Mouse (Mus musculus) heart, embryonic 10.5 days (tissue): ENCODE measurements around the gene Chtf18. TPM values are rescaled to one million over a fixed set of nuclear protein-coding genes. Genes with fewer than 3 reads are reported as not detected.

Experiments used
- DNase-seq: peaks from one replicate; pipeline ENCODE4 v3.0.0-alpha.2; 2017; ENCODE audit warnings: low spot score
- H3K27ac ChIP-seq: fragments of 300-500 bp; sonication (generic); 2 replicates; pipeline ENCODE4 v1.5.1; 2016; ENCODE audit warnings: mild to moderate bottlenecking
- H3K27me3 ChIP-seq: fragments of 300-500 bp; sonication (generic); 2 replicates; pipeline ENCODE4 v1.6.1; 2016; ENCODE audit warnings: mild to moderate bottlenecking; ENCODE audit not compliant: poor library complexity, insufficient read depth, severe bottlenecking
- H3K36me3 ChIP-seq: fragments of 300-500 bp; sonication (generic); 2 replicates; pipeline ENCODE4 v1.6.1; 2016; ENCODE audit warnings: mild to moderate bottlenecking, moderate library complexity
- H3K4me1 ChIP-seq: fragments of 300-500 bp; sonication (generic); 2 replicates; pipeline ENCODE4 v1.6.1; 2016; ENCODE audit warnings: mild to moderate bottlenecking
- H3K4me3 ChIP-seq: fragments of 300-500 bp; sonication (generic); 2 replicates; pipeline ENCODE4 v1.5.1; 2016; ENCODE audit warnings: mild to moderate bottlenecking, moderate library complexity
- H3K9me3 ChIP-seq: fragments of 300-500 bp; sonication (generic); 2 replicates; pipeline ENCODE4 v1.6.1; 2016; ENCODE audit warnings: mild to moderate bottlenecking, moderate library complexity
- WGBS: fragments of 180-500 bp; shearing (Covaris S2); methylation state at CpG from one replicate; pipeline ENCODE4 v1.1.7; 2016; 5-methylcytosine and 5-hydroxymethylcytosine counted together
- microRNA-seq: library from miRNA; unstranded; fragments of <30 nt; microRNA quantifications from one replicate; pipeline ENCODE4, GENCODE M21; 2017
- polyA plus RNA-seq: library from polyadenylated mRNA; unstranded; fragments of >200 nt; fragmentation: Nextera tagmentation; extraction: Ambion mirVana; gene quantifications from 2 replicates; pipeline ENCODE4 v1.2.1, GENCODE M21; 2016

Gene Chtf18
- polyA plus RNA-seq, 1 experiment from 2014 or later: 46.4 TPM

GRCm38 (mm10) chr17:25686323-25686722, 40.9 kb downstream of the Chtf18 start:
- WGBS: 42% methylated on average over 7 of the region's 7 CpGs
- no peaks in the 10 kb centered on the region for H3K9me3 ChIP-seq
- DNase-seq: no peak
- H3K27me3 ChIP-seq: peaks cover 61% of the 10 kb centered on the region
- no peak overlapping the region for H3K27ac ChIP-seq
- H3K4me3 ChIP-seq: no peak overlapping the region
- no peaks in the 10 kb centered on the region for H3K4me1 ChIP-seq
- no peaks in the 10 kb centered on the region for H3K36me3 ChIP-seq

- no peak overlapping the region for H3K4me3 ChIP-seq
- 0 out of 2 replicates have a peak, but pooled peaks cover 3% of the 10 kb centered on the region for H3K4me1 ChIP-seq
- no peaks in the 10 kb centered on the region for H3K9me3 ChIP-seq
- no peak for DNase-seq
- peaks cover 70% of the 10 kb centered on the region for H3K27me3 ChIP-seq
- WGBS: 78% methylated on average over 4 of the region's 4 CpGs
- no peaks in the 10 kb centered on the region for H3K36me3 ChIP-seq
- no peak overlapping the region for H3K27ac ChIP-seq
These were observed 45.6 kb downstream of the Chtf18 start for GRCm38 (mm10) chr17:25681636-25682035.

GRCm38 (mm10) chr17:25679818-25680217, 47.4 kb downstream of the Chtf18 start:
- Histone ChIP-seq H3K27me3 (peaks cover 57% of the 10 kb centered on the region), H3K36me3 (no peaks in the 10 kb centered on the region), H3K4me1 (0 out of 2 replicates have a peak, but pooled peaks cover 3% of the 10 kb centered on the region), H3K27ac (no peak overlapping the region), H3K9me3 (no peaks in the 10 kb centered on the region), H3K4me3 (no peak overlapping the region)
- no peak for DNase-seq
- 15% methylated on average over 5 of the region's 5 CpGs for WGBS

- Histone ChIP-seq H3K4me3 (no peak overlapping the region), H3K9me3 (no peaks in the 10 kb centered on the region), H3K27me3 (peaks cover 49% of the 10 kb centered on the region), H3K36me3 (no peaks in the 10 kb centered on the region), H3K27ac (no peak overlapping the region), H3K4me1 (0 out of 2 replicates have a peak, but pooled peaks cover 3% of the 10 kb centered on the region)
- DNase-seq: no peak
- WGBS: 69% methylated on average over 6 of the region's 6 CpGs
These were observed 49.2 kb downstream of the Chtf18 start for GRCm38 (mm10) chr17:25677969-25678368.

GRCm38 (mm10) chr17:25672982-25673381, 54.2 kb downstream of the Chtf18 start:
- no peak for DNase-seq
- Histone ChIP-seq H3K36me3 (no peaks in the 10 kb centered on the region), H3K27me3 (peaks cover 42% of the 10 kb centered on the region), H3K9me3 (no peaks in the 10 kb centered on the region), H3K27ac (no peak overlapping the region), H3K4me3 (no peak overlapping the region), H3K4me1 (peaks cover 7% of the 10 kb centered on the region; the same call in 1 of the 2 replicates)

Small RNA genes within 50 kb of the gene (microRNA-seq; reads per million reads assigned to microRNA genes)
- not detected for gene Gm25083

Other genes starting within 250 kb of the Chtf18 start
- 1.1 and 1.5 TPM in 2 replicates for gene Sstr5, start 230.1 kb downstream of the Chtf18 start, polyA plus RNA-seq
- gene Sox8, start 156.7 kb downstream of the Chtf18 start, polyA plus RNA-seq: 2.0 and 3.6 TPM in 2 replicates
- gene Lmf1, start 148.3 kb downstream of the Chtf18 start, polyA plus RNA-seq: 36.8 and 43.1 TPM in 2 replicates
- gene Gng13, start 10.2 kb downstream of the Chtf18 start, polyA plus RNA-seq: 2.2 and 4.6 TPM in 2 replicates
- gene Rpusd1, start 251 bp upstream of the Chtf18 start, polyA plus RNA-seq: 18.1 and 19.8 TPM in 2 replicates
- not detected in 2 replicates for gene Mslnl, start 8.6 kb upstream of the Chtf18 start, polyA plus RNA-seq
- gene Msln, start 27.0 kb upstream of the Chtf18 start, polyA plus RNA-seq: 0.98 and 2.8 TPM in 2 replicates
- 33.5 and 36.0 TPM in 2 replicates for gene Narfl, start 46.4 kb upstream of the Chtf18 start, polyA plus RNA-seq
- 58.0 and 63.8 TPM in 2 replicates for gene Haghl, start 58.3 kb upstream of the Chtf18 start, polyA plus RNA-seq
- gene Ccdc78, start 59.2 kb upstream of the Chtf18 start, polyA plus RNA-seq: 0.18 and 0.37 TPM in 2 replicates
- gene Fam173a, start 65.5 kb upstream of the Chtf18 start, polyA plus RNA-seq: 74.5 and 74.9 TPM in 2 replicates
- gene AC134908.4, start 68.2 kb upstream of the Chtf18 start, polyA plus RNA-seq: 0.99 TPM in 1 of 2 replicates, not detected in the other
- 44.3 and 48.0 TPM in 2 replicates for gene Metrn, start 69.7 kb upstream of the Chtf18 start, polyA plus RNA-seq
- gene Fbxl16, start 81.7 kb upstream of the Chtf18 start, polyA plus RNA-seq: 0.62 and 1.2 TPM in 2 replicates
- gene Wdr24, start 96.2 kb upstream of the Chtf18 start, polyA plus RNA-seq: 21.6 and 23.0 TPM in 2 replicates
- 45.8 and 50.7 TPM in 2 replicates for gene Jmjd8, start 101.4 kb upstream of the Chtf18 start, polyA plus RNA-seq
- 343 and 404 TPM in 2 replicates for gene Stub1, start 106.0 kb upstream of the Chtf18 start, polyA plus RNA-seq
- 2.3 and 4.0 TPM in 2 replicates for gene Rhbdl1, start 109.9 kb upstream of the Chtf18 start, polyA plus RNA-seq
- gene Gm20683, start 114.3 kb upstream of the Chtf18 start, polyA plus RNA-seq: 2.1 and 3.0 TPM in 2 replicates
- gene Rhot2, start 117.4 kb upstream of the Chtf18 start, polyA plus RNA-seq: 29.0 and 29.8 TPM in 2 replicates
- 22.4 and 31.7 TPM in 2 replicates for gene Wdr90, start 134.1 kb upstream of the Chtf18 start, polyA plus RNA-seq
- 133 and 201 TPM in 2 replicates for gene Mcrip2, start 141.3 kb upstream of the Chtf18 start, polyA plus RNA-seq
- 46.7 and 55.4 TPM in 2 replicates for gene Mettl26, start 147.7 kb upstream of the Chtf18 start, polyA plus RNA-seq
- gene Wfikkn1, start 153.4 kb upstream of the Chtf18 start, polyA plus RNA-seq: 0.96 and 3.8 TPM in 2 replicates
- gene Rab40c, start 192.3 kb upstream of the Chtf18 start, polyA plus RNA-seq: 22.2 and 24.4 TPM in 2 replicates
- 71.8 and 90.0 TPM in 2 replicates for gene Pigq, start 217.5 kb upstream of the Chtf18 start, polyA plus RNA-seq
- gene Nhlrc4, start 217.5 kb upstream of the Chtf18 start, polyA plus RNA-seq: 0.15 and 0.85 TPM in 2 replicates
- gene A930017K11Rik, start 225.1 kb upstream of the Chtf18 start, polyA plus RNA-seq: 0.20 and 0.55 TPM in 2 replicates